Mouse (Mus musculus): ENCODE results near the gene Ackr3.

The Ackr3 gene

GRCm38 (mm10) chr1:90260704-90261581 lies 57.2 kb downstream of the Ackr3 start:
- no peak for DNase-seq

GRCm38 (mm10) chr1:90262380-90262779 lies 58.6 kb downstream of the Ackr3 start:
- no peak for DNase-seq

Data from retina, postnatal 1 day (tissue).